Mouse (Mus musculus) neural tube, embryonic 12.5 days (tissue): ENCODE results near the gene Prn. TPM values are rescaled to one million over a fixed set of nuclear protein-coding genes. Genes with fewer than 3 reads are reported as not detected.
A peak's percentile ranks its signal among the peaks of the same experiment; 100 is the strongest.

Experiments
- ATAC-seq: fragments of 200-750 bp; cut with Nextera tagmentation; 2 replicates; pipeline ENCODE4 v1.8.0; 2017; ENCODE audit warnings: low read depth, mild to moderate bottlenecking, moderate TSS enrichment, moderate library complexity; ENCODE audit not compliant: low FRiP score
- H3K27ac ChIP-seq: fragments of 300-500 bp; sonication (generic); 2 replicates; pipeline ENCODE4 v1.5.1; 2016
- H3K27me3 ChIP-seq: fragments of 300-500 bp; sonication (generic); replicated peaks from 2 replicates; pipeline ENCODE4 v1.6.1; 2016; ENCODE audit warnings: mild to moderate bottlenecking
- H3K36me3 ChIP-seq: fragments of 300-500 bp; sonication (generic); 2 replicates; pipeline ENCODE4 v1.6.1; 2016; ENCODE audit warnings: mild to moderate bottlenecking
- H3K4me1 ChIP-seq: fragments of 300-500 bp; sonication (generic); 2 replicates; pipeline ENCODE4 v1.6.1; 2016
- H3K4me2 ChIP-seq: fragments of 300-500 bp; sonication (generic); replicated peaks from 2 replicates; pipeline ENCODE4 v1.6.1; 2016; ENCODE audit warnings: mild to moderate bottlenecking
- H3K4me3 ChIP-seq: fragments of 300-500 bp; sonication (generic); 2 replicates; pipeline ENCODE4 v1.5.1; 2016
- H3K9ac ChIP-seq: fragments of 300-500 bp; sonication (generic); 2 replicates; pipeline ENCODE4 v1.6.1; 2016; ENCODE audit warnings: mild to moderate bottlenecking
- H3K9me3 ChIP-seq: fragments of 300-500 bp; sonication (generic); 2 replicates; pipeline ENCODE4 v1.6.1; 2016; ENCODE audit warnings: mild to moderate bottlenecking
- WGBS: fragments of 180-500 bp; shearing (Covaris S2); methylation state at CpG from one replicate; pipeline ENCODE4 v1.1.7; 2016; 5-methylcytosine and 5-hydroxymethylcytosine counted together
- polyA plus RNA-seq: library from polyadenylated mRNA; unstranded; fragments of >200 nt; fragmentation: Nextera tagmentation; extraction: Ambion mirVana; gene quantifications from 2 replicates; pipeline ENCODE4 v1.2.1, GENCODE M21; 2016

Prn gene
- polyA plus RNA-seq, 1 experiment from 2014 or later: not detected

DNA sequence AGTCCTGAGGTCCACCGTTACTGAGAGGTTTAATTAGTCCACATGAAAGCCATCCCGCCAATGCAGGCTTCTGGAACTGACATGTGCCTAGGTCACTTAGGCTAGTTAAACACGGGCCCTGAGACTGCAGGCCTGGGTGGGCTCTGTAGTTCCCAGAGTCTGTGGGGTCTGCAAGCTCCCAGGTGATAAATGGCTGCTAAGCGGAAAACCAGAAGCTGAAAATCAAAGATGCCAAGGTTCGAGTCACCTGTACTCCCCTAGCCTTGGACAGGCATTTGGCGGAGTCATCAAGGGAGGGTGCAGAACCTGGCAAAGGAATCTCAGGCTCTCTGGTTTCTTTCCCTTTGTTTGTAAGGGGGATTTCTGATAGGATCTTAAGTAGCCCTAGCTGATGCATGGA lies 31.7 kb downstream of the Prn start:
- H3K4me3 ChIP-seq: no peak overlapping the region
- H3K4me2 ChIP-seq: no peak overlapping the region
- no peaks in the 10 kb centered on the region for H3K9me3 ChIP-seq
- H3K4me1 ChIP-seq: no peaks in the 10 kb centered on the region
- no peak for ATAC-seq
- H3K27ac ChIP-seq: no peak overlapping the region
- peaks cover 9% of the 10 kb centered on the region; the same call in 1 of the 2 replicates for H3K36me3 ChIP-seq
- 79% methylated on average over 6 of the region's 6 CpGs for WGBS
- H3K9ac ChIP-seq: no peak overlapping the region
- H3K27me3 ChIP-seq: no peaks in the 10 kb centered on the region

DNA sequence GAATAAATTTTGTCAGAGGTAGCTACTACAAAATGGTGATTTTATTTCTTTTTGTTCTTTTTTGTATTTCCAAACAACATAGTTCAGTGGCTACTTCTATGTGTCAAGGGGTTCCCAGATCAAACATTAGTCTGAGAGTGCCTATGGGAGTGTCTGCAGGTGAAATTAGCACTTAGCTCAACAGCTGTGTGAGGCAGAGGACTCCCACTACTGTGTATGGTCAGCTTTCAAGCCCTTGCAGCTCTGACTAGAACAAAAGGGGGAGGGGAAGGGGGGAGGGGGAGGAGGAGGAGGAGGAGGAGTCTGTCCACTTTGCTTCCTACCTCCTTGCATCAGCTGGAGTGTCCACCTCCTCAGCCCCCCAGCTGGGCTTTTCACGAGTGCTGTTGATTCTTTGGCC lies 34.6 kb downstream of the Prn start:
- Histone ChIP-seq H3K4me2 (no peak overlapping the region), H3K9ac (no peak overlapping the region), H3K4me1 (no peaks in the 10 kb centered on the region), H3K27me3 (no peaks in the 10 kb centered on the region), H3K9me3 (no peaks in the 10 kb centered on the region), H3K36me3 (no peaks in the 10 kb centered on the region), H3K4me3 (no peak overlapping the region), H3K27ac (no peak overlapping the region)
- no peak for ATAC-seq
- WGBS: 21% methylated on average over 1 of the region's 1 CpGs

DNA sequence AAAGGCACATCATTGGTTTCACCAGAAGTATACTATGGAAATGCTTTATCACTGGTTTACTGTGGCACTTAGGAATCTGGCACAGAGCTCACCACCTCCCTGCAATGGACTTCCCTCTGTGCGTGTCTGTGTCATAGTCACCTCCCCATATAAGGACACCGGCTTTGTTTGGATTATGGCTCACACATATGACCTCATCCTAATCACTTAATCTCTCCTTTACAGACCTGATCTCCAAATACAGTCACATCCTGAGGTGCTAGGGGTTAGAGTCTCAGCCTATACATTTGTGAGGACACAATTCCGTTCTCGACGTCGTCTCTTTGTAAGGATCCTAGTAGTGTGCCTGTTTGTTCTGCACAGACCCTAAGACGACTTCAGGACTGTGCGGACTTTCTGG lies 35.5 kb downstream of the Prn start:
- H3K4me3 ChIP-seq: no peak overlapping the region
- no peaks in the 10 kb centered on the region for H3K9me3 ChIP-seq
- no peak overlapping the region for H3K4me2 ChIP-seq
- WGBS: 92% methylated on average over 8 of the region's 8 CpGs
- H3K9ac ChIP-seq: no peak overlapping the region
- H3K36me3 ChIP-seq: no peaks in the 10 kb centered on the region
- no peak overlapping the region for H3K27ac ChIP-seq
- no peaks in the 10 kb centered on the region for H3K27me3 ChIP-seq
- no peak for ATAC-seq
- no peaks in the 10 kb centered on the region for H3K4me1 ChIP-seq

DNA sequence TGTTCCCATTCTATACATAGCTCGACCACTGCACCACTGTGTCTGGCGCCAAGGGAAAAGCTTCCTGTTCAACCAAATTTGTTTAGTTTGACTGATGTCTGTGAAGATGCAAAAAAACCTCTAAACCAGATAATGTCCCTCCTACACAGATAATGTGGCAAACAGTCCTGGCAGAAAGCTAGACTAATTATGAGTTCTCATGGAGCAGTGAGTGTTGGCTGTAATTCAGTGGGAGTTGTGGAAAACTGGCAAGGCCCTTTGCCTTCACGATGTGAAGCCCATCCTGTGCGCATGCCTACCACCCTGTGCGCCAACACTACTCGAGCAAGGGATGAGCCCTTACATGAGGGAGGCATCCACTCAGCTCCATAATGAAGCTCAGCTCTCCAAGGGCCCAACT lies 36.0 kb downstream of the Prn start:
- Histone ChIP-seq H3K36me3 (no peaks in the 10 kb centered on the region), H3K27ac (no peak overlapping the region), H3K4me3 (no peak overlapping the region), H3K9me3 (no peaks in the 10 kb centered on the region), H3K4me1 (no peaks in the 10 kb centered on the region; the same call in 1 of the 2 replicates), H3K4me2 (no peak overlapping the region), H3K9ac (no peak overlapping the region), H3K27me3 (no peaks in the 10 kb centered on the region)
- WGBS: 91% methylated on average over 6 of the region's 6 CpGs
- ATAC-seq: no peak

GRCm38 (mm10) chr2:131946351-131946750 lies 36.6 kb downstream of the Prn start:
- Histone ChIP-seq H3K9ac (no peak overlapping the region), H3K4me3 (no peak overlapping the region), H3K4me2 (no peak overlapping the region), H3K36me3 (no peaks in the 10 kb centered on the region), H3K27ac (no peak overlapping the region), H3K4me1 (no peaks in the 10 kb centered on the region; the same call in 1 of the 2 replicates), H3K9me3 (no peaks in the 10 kb centered on the region), H3K27me3 (no peaks in the 10 kb centered on the region)
- no peak for ATAC-seq
- WGBS: 93% methylated on average over 16 of the region's 16 CpGs

DNA sequence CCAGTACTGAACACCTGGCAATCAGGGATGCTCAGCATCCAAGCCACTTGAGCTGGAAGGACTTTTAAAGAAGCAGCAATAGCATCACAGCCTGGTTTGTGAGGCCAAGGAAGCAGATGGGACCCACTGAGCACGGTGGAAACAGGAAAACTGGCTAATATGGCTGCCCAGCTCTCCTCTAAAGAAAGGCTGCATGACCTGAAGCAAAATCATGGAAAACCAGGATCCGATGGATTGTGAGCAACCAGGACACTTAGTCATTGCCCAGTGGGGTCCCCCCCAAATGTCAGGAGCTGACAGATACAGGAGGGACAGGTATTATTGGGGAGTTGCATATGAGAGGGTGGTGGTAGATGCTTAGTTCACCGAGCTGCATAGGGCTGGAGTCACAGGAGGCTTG lies 38.4 kb downstream of the Prn start:
- H3K9me3 ChIP-seq: no peaks in the 10 kb centered on the region
- 87% methylated on average over 3 of the region's 3 CpGs for WGBS
- no peak overlapping the region for H3K27ac ChIP-seq
- H3K4me2 ChIP-seq: no peak overlapping the region
- H3K27me3 ChIP-seq: peaks cover 12% of the 10 kb centered on the region
- ATAC-seq: no peak
- no peaks in the 10 kb centered on the region for H3K36me3 ChIP-seq
- H3K4me3 ChIP-seq: no peak overlapping the region
- no peak overlapping the region for H3K9ac ChIP-seq
- peaks cover 6% of the 10 kb centered on the region for H3K4me1 ChIP-seq

DNA sequence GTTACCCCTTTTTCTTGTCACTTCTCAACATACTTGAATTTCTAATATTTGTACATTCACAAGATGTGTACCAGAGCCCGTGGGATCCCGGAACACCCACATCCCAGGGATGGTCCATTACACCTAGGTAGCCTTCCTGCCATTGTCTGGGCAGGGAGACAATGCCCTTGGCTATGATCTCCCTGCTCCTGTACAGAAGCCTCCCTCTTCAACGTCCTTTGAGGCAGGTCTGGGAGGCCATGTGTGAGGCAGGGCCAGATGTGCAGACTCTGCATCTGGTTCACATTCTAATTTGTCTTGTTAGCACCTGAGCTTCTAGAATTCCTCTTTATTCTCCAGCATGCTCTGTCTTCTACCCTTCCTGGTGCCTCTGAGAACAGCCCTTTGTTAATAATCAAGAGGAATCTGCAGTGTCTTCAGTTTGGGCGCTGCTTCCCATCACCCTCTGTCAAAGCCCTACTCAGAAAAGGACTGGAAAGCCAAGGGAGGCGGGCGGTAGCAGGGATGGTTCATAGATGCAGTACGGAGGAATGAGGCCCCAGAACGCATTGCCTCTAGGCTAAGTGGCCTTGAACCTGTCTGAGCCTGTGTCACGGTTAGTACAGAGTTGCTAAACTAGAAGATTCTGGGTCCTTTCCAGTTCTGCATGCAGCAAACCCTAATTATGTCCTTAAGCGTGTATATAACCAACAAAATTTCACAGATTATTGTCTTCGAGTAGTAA lies 39.3 kb downstream of the Prn start:
- WGBS: 83% methylated on average over 11 of the region's 11 CpGs
- H3K4me3 ChIP-seq: no peak overlapping the region
- H3K4me1 ChIP-seq: peaks cover 8% of the 10 kb centered on the region

GRCm38 (mm10) chr2:131949767-131950597 lies 40.2 kb downstream of the Prn start:
- no peak overlapping the region for H3K9ac ChIP-seq
- no peak overlapping the region for H3K27ac ChIP-seq
- WGBS: 51% methylated on average over 9 of the region's 9 CpGs
- peak; percentile 39; the same call in 1 of the 2 replicates for ATAC-seq
- H3K4me3 ChIP-seq: no peak overlapping the region
- no peaks in the 10 kb centered on the region for H3K36me3 ChIP-seq
- H3K27me3 ChIP-seq: peaks cover 29% of the 10 kb centered on the region
- H3K9me3 ChIP-seq: no peaks in the 10 kb centered on the region
- H3K4me1 ChIP-seq: peaks cover 9% of the 10 kb centered on the region
- no peak overlapping the region for H3K4me2 ChIP-seq

More for the DNA sequence above, 39.3 kb downstream of the Prn start:
- no peak overlapping the region for H3K27ac ChIP-seq
- H3K27me3 ChIP-seq: peaks cover 21% of the 10 kb centered on the region
- H3K9ac ChIP-seq: no peak overlapping the region
- no peak overlapping the region for H3K4me2 ChIP-seq
- no peaks in the 10 kb centered on the region for H3K9me3 ChIP-seq
- no peak for ATAC-seq
- H3K36me3 ChIP-seq: no peaks in the 10 kb centered on the region

- Histone ChIP-seq H3K27me3 (peaks cover 29% of the 10 kb centered on the region), H3K36me3 (no peaks in the 10 kb centered on the region), H3K9ac (no peak within 1 kb of the TSS), H3K27ac (no peak within 1 kb of the TSS), H3K4me1 (peaks cover 14% of the 10 kb centered on the region), H3K9me3 (no peaks in the 10 kb centered on the region), H3K4me2 (0 out of 2 replicates have a peak within 1 kb of the TSS, but pooled peaks have one; percentile 14), H3K4me3 (no peak within 1 kb of the TSS)
- WGBS: 17% methylated on average over 11 of the region's 11 CpGs
- ATAC-seq: 0 out of 2 replicates have a peak, but pooled peaks have one; percentile 7
These were observed 40.9 kb downstream of the Prn start, which contains the start of gene Prnd for GRCm38 (mm10) chr2:131950598-131951095. Prnd (plus strand) TSS chr2:131950861.

DNA sequence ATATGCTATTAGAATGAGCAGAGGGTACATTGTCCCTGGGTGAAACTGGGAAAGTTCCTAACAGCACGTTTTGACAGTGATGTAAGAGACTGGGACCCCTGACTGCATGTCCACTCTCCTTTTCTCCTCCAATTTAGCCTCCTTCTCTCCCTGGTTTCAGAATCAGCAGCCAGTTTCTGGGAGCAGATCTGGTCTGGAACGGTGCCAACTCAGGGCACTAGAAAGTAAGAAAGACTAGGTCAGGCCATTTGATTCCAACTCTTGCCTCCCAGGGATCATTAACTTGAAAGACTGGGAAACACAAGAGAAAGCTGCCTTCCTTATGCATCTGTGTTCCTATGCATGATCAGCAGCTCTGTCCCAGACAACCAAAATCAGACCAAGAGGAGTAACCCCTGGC lies 42.7 kb downstream of the Prn start:
- Histone ChIP-seq H3K4me1 (peaks cover 14% of the 10 kb centered on the region), H3K27me3 (peaks cover 29% of the 10 kb centered on the region), H3K9me3 (no peaks in the 10 kb centered on the region), H3K9ac (no peak overlapping the region), H3K4me2 (no peak overlapping the region), H3K4me3 (no peak overlapping the region), H3K27ac (no peak overlapping the region), H3K36me3 (no peaks in the 10 kb centered on the region)
- no peak for ATAC-seq
- WGBS: 55% methylated on average over 2 of the region's 2 CpGs

DNA sequence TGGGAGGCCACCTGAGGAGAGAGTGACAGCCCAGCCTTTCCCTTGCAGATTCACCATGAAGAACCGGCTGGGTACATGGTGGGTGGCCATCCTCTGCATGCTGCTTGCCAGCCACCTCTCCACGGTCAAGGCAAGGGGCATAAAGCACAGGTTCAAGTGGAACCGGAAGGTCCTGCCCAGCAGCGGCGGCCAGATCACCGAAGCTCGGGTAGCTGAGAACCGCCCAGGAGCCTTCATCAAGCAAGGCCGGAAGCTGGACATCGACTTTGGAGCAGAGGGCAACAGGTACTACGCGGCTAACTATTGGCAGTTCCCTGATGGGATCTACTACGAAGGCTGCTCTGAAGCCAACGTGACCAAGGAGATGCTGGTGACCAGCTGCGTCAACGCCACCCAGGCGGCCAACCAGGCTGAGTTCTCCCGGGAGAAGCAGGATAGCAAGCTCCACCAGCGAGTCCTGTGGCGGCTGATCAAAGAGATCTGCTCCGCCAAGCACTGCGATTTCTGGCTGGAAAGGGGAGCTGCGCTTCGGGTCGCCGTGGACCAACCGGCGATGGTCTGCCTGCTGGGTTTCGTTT lies 43.3 kb downstream of the Prn start:
- H3K4me3 ChIP-seq: no peak overlapping the region
- H3K9me3 ChIP-seq: no peaks in the 10 kb centered on the region
- 0 out of 2 replicates have a peak overlapping the region, but pooled peaks have one; percentile 3 for H3K9ac ChIP-seq
- peaks cover 14% of the 10 kb centered on the region for H3K4me1 ChIP-seq
- H3K36me3 ChIP-seq: no peaks in the 10 kb centered on the region
- no peak for ATAC-seq
- no peak overlapping the region for H3K27ac ChIP-seq
- peak overlapping the region; percentile 44 for H3K4me2 ChIP-seq
- whole genome bisulfite sequencing: 12% methylated on average over 29 of the region's 29 CpGs
- H3K27me3 ChIP-seq: peaks cover 29% of the 10 kb centered on the region

DNA sequence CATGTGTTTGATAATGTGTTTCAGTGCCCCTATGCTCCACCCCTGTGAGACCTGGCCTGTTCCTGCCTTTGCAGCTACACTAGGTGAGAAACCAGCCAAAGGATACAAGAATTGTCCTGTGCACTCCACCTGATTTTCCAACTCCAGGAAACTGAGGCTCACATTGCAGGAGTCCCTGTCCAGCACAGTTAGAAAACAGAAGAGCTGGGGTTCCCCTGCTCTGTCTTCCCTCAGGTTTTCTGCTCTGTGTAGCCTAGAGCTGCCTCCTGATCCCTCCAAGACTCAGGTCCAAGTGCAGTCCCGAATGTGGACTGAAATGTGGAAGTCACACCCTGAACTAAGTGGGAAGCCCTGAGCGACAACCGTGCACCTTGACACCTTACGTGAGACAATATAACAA lies 44.0 kb downstream of the Prn start:
- Histone ChIP-seq H3K4me2 (peak overlapping the region; percentile 44; the same call in 1 of the 2 replicates), H3K9me3 (no peaks in the 10 kb centered on the region), H3K9ac (no peak overlapping the region), H3K4me3 (no peak overlapping the region), H3K4me1 (peaks cover 14% of the 10 kb centered on the region), H3K27me3 (peaks cover 29% of the 10 kb centered on the region), H3K36me3 (no peaks in the 10 kb centered on the region), H3K27ac (no peak overlapping the region)
- WGBS: 86% methylated on average over 4 of the region's 4 CpGs
- ATAC-seq: no peak
